Mouse (Mus musculus) MN1 (cell line): ENCODE results near the gene Spink4.

ENCODE experiments used
- DNase-seq: peaks from one replicate; pipeline ENCODE4 v3.0.0-alpha.2; 2016; ENCODE audit warnings: low spot score

The Spink4 gene

GRCm38 (mm10) chr4:40969161-40969560 is 49.3 kb downstream of the Spink4 start:
- DNase-seq, result no peak

GRCm38 (mm10) chr4:40969781-40970591 is 50.1 kb downstream of the Spink4 start:
- peak; percentile 23 for DNase-seq

- no peak for DNase-seq
These were observed 50.7 kb downstream of the Spink4 start for GRCm38 (mm10) chr4:40970592-40970841.

GRCm38 (mm10) chr4:40970842-40971701 is 51.2 kb downstream of the Spink4 start, which contains the start of gene Nfx1:
Nfx1 (plus strand) TSS chr4:40970906.
- DNase-seq, result peak; percentile 94

DNA sequence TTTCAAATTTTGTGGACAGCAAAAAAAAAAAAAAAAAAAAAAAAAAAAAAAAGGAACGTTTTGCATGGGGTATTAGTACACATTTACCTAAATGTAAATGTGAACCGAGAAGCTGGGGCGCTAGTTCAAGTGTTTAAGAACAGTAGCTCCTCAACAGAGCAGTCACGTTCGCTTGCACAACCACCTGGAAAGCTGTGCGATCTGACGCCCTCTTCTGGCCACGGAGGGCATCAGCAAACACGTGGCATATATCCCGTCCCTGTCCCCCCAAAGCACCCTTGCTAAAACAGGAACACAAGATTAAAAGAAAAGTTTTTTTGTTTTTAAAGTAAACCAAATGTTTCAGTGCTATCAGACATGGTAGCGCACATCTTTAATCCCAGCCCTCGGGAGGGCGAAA is 51.9 kb downstream of the Spink4 start:
- DNase-seq, result peak; percentile 10

GRCm38 (mm10) chr4:40974011-40974410 is 54.2 kb downstream of the Spink4 start:
- DNase-seq, result no peak

GRCm38 (mm10) chr4:40975678-40976077 is 55.8 kb downstream of the Spink4 start:
- no peak for DNase-seq

DNA sequence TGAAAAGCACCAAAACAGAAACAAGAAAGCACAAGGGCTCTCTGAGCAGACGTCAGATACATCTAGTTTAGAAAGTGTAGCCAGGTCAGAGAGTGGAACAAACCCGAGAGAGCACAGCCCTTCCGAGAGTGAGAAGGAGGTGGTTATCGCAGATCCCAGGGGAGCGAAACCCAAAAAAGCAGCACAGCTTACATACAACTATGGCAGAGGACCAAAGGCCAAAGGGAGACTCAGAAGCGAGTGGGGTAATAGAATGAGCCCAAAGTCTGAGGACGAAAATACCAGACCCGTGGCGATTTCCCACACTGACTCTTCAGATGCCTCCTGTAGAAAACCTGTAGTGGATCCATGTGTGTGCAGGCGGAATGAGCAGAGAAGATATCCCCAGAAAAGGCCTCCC is 56.8 kb downstream of the Spink4 start:
- no peak for DNase-seq

- no peak for DNase-seq
These were observed 59.6 kb downstream of the Spink4 start for GRCm38 (mm10) chr4:40979430-40979829.
